Mouse (Mus musculus): ENCODE measurements around the gene Gapdhs. TPM values are rescaled to one million over a fixed set of nuclear protein-coding genes. Genes with fewer than 3 reads are reported as not detected.

Gapdhs gene
- polyA plus RNA-seq, 1 experiment from 2014 or later = 1.6 TPM

GRCm38 (mm10) chr7:30777081-30777579, 33.6 kb upstream of the Gapdhs start:
- Histone ChIP-seq H3K4me3 (ENCODE audit: low read length) (no peak overlapping the region), H3K27ac (ENCODE audit: low read depth, low read length) (no peak overlapping the region), H3K27me3 (ENCODE audit: control insufficient read depth, insufficient read depth, low read length) (no peaks in the 10 kb centered on the region), H3K9ac (ENCODE audit: low read depth, low read length) (no peak overlapping the region), H3K36me3 (ENCODE audit: control insufficient read depth, insufficient read depth, low read length) (no peaks in the 10 kb centered on the region), H3K9me3 (ENCODE audit: control insufficient read depth, low read length) (no peaks in the 10 kb centered on the region; the same call in 1 of the 2 replicates), H3K4me2 (replicated peaks; ENCODE audit: low read depth, low read length) (no peak overlapping the region), H3K4me1 (ENCODE audit: control insufficient read depth, insufficient read depth, low read length) (no peaks in the 10 kb centered on the region)
- ATAC-seq (ENCODE audit: low FRiP score, low TSS enrichment) = no peak
- 70% methylated on average over 7 of the region's 7 CpGs for WGBS

DNA sequence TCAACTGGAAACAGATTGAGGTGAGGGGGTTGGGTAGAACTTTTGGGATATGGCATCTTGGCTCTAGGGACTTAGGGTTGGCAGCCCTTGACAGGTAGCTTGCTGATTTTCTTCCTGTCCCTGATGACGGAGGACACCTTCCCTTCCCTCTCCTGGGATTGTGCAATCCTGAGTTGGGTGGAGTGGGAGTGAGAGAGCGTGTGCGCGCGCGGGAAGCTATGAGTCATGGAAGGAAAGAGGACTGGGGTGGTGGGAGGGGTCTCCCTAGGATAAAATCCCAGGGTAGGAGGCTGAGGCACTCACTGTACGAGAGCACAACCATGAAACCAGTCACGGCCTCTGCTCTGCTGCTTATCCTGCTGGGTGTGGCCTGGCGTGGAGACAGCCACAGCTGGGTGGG, 32.6 kb upstream of the Gapdhs start:
- H3K4me2 ChIP-seq (replicated peaks; ENCODE audit: low read depth, low read length) = no peak overlapping the region
- no peaks in the 10 kb centered on the region for H3K27me3 ChIP-seq (ENCODE audit: control insufficient read depth, insufficient read depth, low read length)
- no peaks in the 10 kb centered on the region for H3K36me3 ChIP-seq (ENCODE audit: control insufficient read depth, insufficient read depth, low read length)
- H3K4me1 ChIP-seq (ENCODE audit: control insufficient read depth, insufficient read depth, low read length) = no peaks in the 10 kb centered on the region
- ATAC-seq (ENCODE audit: low FRiP score, low TSS enrichment) = no peak
- 79% methylated on average over 9 of the region's 9 CpGs for WGBS
- H3K9ac ChIP-seq (ENCODE audit: low read depth, low read length) = no peak overlapping the region
- no peak overlapping the region for H3K27ac ChIP-seq (ENCODE audit: low read depth, low read length)
- H3K4me3 ChIP-seq (ENCODE audit: low read length) = no peak overlapping the region
- H3K9me3 ChIP-seq (ENCODE audit: control insufficient read depth, low read length) = peaks cover 6% of the 10 kb centered on the region; the same call in 1 of the 2 replicates

DNA sequence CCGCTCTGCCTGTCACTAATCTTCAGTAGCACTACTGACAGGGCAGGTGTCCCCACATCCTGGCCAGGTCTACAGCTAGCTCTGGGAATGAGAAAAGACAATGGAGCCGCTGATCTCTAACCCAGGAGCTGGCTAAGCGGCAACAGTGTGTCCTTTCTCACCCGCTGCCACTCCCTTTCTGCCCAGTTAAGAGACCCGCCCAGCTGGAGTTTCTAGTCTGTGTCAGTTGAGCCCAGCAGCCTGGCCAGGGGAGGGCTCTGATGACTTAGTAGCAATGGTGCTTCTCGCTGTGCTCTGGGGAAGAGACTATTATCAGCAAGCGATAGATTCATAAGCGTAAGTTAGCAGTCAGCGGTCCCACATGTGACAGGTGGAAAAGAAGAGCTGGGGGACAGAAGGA, 25.8 kb upstream of the Gapdhs start:
- Histone ChIP-seq H3K9ac (ENCODE audit: low read depth, low read length) (no peak overlapping the region), H3K4me2 (replicated peaks; ENCODE audit: low read depth, low read length) (no peak overlapping the region)
- WGBS = 37% methylated on average over 9 of the region's 9 CpGs

GRCm38 (mm10) chr7:30766408-30766807, 22.9 kb upstream of the Gapdhs start:
- no peak overlapping the region for H3K9ac ChIP-seq (ENCODE audit: low read depth, low read length)
- H3K27ac ChIP-seq (ENCODE audit: low read depth, low read length) = no peak overlapping the region
- no peak overlapping the region for H3K4me2 ChIP-seq (replicated peaks; ENCODE audit: low read depth, low read length)
- no peak overlapping the region for H3K4me3 ChIP-seq (ENCODE audit: low read length)
- no peaks in the 10 kb centered on the region for H3K36me3 ChIP-seq (ENCODE audit: control insufficient read depth, insufficient read depth, low read length)
- peaks cover 3% of the 10 kb centered on the region; the same call in 1 of the 2 replicates for H3K9me3 ChIP-seq (ENCODE audit: control insufficient read depth, low read length)
- ATAC-seq (ENCODE audit: low FRiP score, low TSS enrichment) = no peak
- H3K27me3 ChIP-seq (ENCODE audit: control insufficient read depth, insufficient read depth, low read length) = no peaks in the 10 kb centered on the region
- 89% methylated on average over 4 of the region's 4 CpGs for WGBS
- no peaks in the 10 kb centered on the region for H3K4me1 ChIP-seq (ENCODE audit: control insufficient read depth, insufficient read depth, low read length)

More for the DNA sequence above, 25.8 kb upstream of the Gapdhs start:
- Histone ChIP-seq H3K36me3 (ENCODE audit: control insufficient read depth, insufficient read depth, low read length) (no peaks in the 10 kb centered on the region), H3K27ac (ENCODE audit: low read depth, low read length) (no peak overlapping the region), H3K9me3 (ENCODE audit: control insufficient read depth, low read length) (peaks cover 6% of the 10 kb centered on the region; the same call in 1 of the 2 replicates), H3K4me1 (ENCODE audit: control insufficient read depth, insufficient read depth, low read length) (no peaks in the 10 kb centered on the region), H3K4me3 (ENCODE audit: low read length) (no peak overlapping the region), H3K27me3 (ENCODE audit: control insufficient read depth, insufficient read depth, low read length) (no peaks in the 10 kb centered on the region)
- no peak for ATAC-seq (ENCODE audit: low FRiP score, low TSS enrichment)

GRCm38 (mm10) chr7:30765173-30765572, 21.7 kb upstream of the Gapdhs start:
- Histone ChIP-seq H3K9ac (ENCODE audit: low read depth, low read length) (no peak overlapping the region), H3K36me3 (ENCODE audit: control insufficient read depth, insufficient read depth, low read length) (no peaks in the 10 kb centered on the region), H3K4me1 (ENCODE audit: control insufficient read depth, insufficient read depth, low read length) (no peaks in the 10 kb centered on the region), H3K27me3 (ENCODE audit: control insufficient read depth, insufficient read depth, low read length) (no peaks in the 10 kb centered on the region), H3K27ac (ENCODE audit: low read depth, low read length) (no peak overlapping the region), H3K9me3 (ENCODE audit: control insufficient read depth, low read length) (no peaks in the 10 kb centered on the region), H3K4me2 (replicated peaks; ENCODE audit: low read depth, low read length) (no peak overlapping the region), H3K4me3 (ENCODE audit: low read length) (no peak overlapping the region)
- 44% methylated on average over 11 of the region's 11 CpGs for WGBS
- ATAC-seq (ENCODE audit: low FRiP score, low TSS enrichment) = no peak

GRCm38 (mm10) chr7:30763456-30763855, 20.0 kb upstream of the Gapdhs start, which contains the start of gene Dmkn:
TSS of gene Dmkn (plus strand) at chr7:30763756.
- H3K27me3 ChIP-seq (ENCODE audit: control insufficient read depth, insufficient read depth, low read length) = no peaks in the 10 kb centered on the region
- 39% methylated on average over 5 of the region's 5 CpGs for WGBS
- no peak for ATAC-seq (ENCODE audit: low FRiP score, low TSS enrichment)
- no peaks in the 10 kb centered on the region for H3K36me3 ChIP-seq (ENCODE audit: control insufficient read depth, insufficient read depth, low read length)
- no peaks in the 10 kb centered on the region for H3K4me1 ChIP-seq (ENCODE audit: control insufficient read depth, insufficient read depth, low read length)
- H3K27ac ChIP-seq (ENCODE audit: low read depth, low read length) = no peak within 1 kb of the TSS
- H3K4me3 ChIP-seq (ENCODE audit: low read length) = no peak within 1 kb of the TSS
- H3K4me2 ChIP-seq (replicated peaks; ENCODE audit: low read depth, low read length) = no peak within 1 kb of the TSS
- no peak within 1 kb of the TSS for H3K9ac ChIP-seq (ENCODE audit: low read depth, low read length)
- H3K9me3 ChIP-seq (ENCODE audit: control insufficient read depth, low read length) = no peaks in the 10 kb centered on the region

GRCm38 (mm10) chr7:30761769-30762352, 18.4 kb upstream of the Gapdhs start:
- 83% methylated on average over 4 of the region's 4 CpGs for WGBS
- ATAC-seq (ENCODE audit: low FRiP score, low TSS enrichment) = no peak

DNA sequence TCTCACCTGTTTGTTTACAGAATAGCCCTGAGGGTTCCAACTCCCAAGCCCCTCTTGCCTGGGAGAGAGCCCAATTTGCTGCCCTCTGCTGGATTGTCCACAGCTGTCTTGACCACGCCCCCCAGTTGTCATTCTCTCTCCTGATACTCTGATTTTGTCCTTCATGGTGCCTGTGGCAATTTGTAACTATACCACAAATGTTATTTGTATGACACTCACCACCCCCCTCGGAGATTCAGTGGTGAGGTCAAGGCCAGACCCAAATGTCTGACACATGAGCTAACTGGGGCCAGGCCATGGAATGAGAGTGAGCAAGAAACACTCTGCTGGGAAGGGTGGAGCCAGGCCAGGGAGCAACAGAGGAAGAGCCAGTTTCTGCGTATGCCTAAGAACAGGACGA, 15.4 kb upstream of the Gapdhs start:
- H3K27me3 ChIP-seq (ENCODE audit: control insufficient read depth, insufficient read depth, low read length) = no peaks in the 10 kb centered on the region
- H3K4me3 ChIP-seq (ENCODE audit: low read length) = no peak overlapping the region
- no peak overlapping the region for H3K4me2 ChIP-seq (replicated peaks; ENCODE audit: low read depth, low read length)
- H3K27ac ChIP-seq (ENCODE audit: low read depth, low read length) = no peak overlapping the region
- H3K9me3 ChIP-seq (ENCODE audit: control insufficient read depth, low read length) = peaks cover 7% of the 10 kb centered on the region; the same call in 1 of the 2 replicates
- H3K4me1 ChIP-seq (ENCODE audit: control insufficient read depth, insufficient read depth, low read length) = no peaks in the 10 kb centered on the region
- no peak for ATAC-seq (ENCODE audit: low FRiP score, low TSS enrichment)
- H3K36me3 ChIP-seq (ENCODE audit: control insufficient read depth, insufficient read depth, low read length) = no peaks in the 10 kb centered on the region
- 37% methylated on average over 4 of the region's 4 CpGs for WGBS
- H3K9ac ChIP-seq (ENCODE audit: low read depth, low read length) = no peak overlapping the region

More at GRCm38 (mm10) chr7:30761769-30762352, 18.4 kb upstream of the Gapdhs start:
- Histone ChIP-seq H3K27me3 (ENCODE audit: control insufficient read depth, insufficient read depth, low read length) (no peaks in the 10 kb centered on the region), H3K9ac (ENCODE audit: low read depth, low read length) (no peak overlapping the region), H3K4me1 (ENCODE audit: control insufficient read depth, insufficient read depth, low read length) (no peaks in the 10 kb centered on the region), H3K4me2 (replicated peaks; ENCODE audit: low read depth, low read length) (no peak overlapping the region), H3K36me3 (ENCODE audit: control insufficient read depth, insufficient read depth, low read length) (no peaks in the 10 kb centered on the region), H3K9me3 (ENCODE audit: control insufficient read depth, low read length) (no peaks in the 10 kb centered on the region), H3K27ac (ENCODE audit: low read depth, low read length) (no peak overlapping the region), H3K4me3 (ENCODE audit: low read length) (no peak overlapping the region)

- Histone ChIP-seq H3K9ac (ENCODE audit: low read depth, low read length) (no peak overlapping the region), H3K4me1 (ENCODE audit: control insufficient read depth, insufficient read depth, low read length) (no peaks in the 10 kb centered on the region), H3K27ac (ENCODE audit: low read depth, low read length) (no peak overlapping the region), H3K27me3 (ENCODE audit: control insufficient read depth, insufficient read depth, low read length) (no peaks in the 10 kb centered on the region), H3K36me3 (ENCODE audit: control insufficient read depth, insufficient read depth, low read length) (no peaks in the 10 kb centered on the region), H3K4me2 (replicated peaks; ENCODE audit: low read depth, low read length) (no peak overlapping the region), H3K4me3 (ENCODE audit: low read length) (no peak overlapping the region), H3K9me3 (ENCODE audit: control insufficient read depth, low read length) (peaks cover 7% of the 10 kb centered on the region; the same call in 1 of the 2 replicates)
- WGBS = 67% methylated on average over 3 of the region's 3 CpGs
- no peak for ATAC-seq (ENCODE audit: low FRiP score, low TSS enrichment)
Observed at GRCm38 (mm10) chr7:30757001-30757400, 13.5 kb upstream of the Gapdhs start.
